Mouse (Mus musculus): ENCODE results near the gene Sorbs2.

DNA sequence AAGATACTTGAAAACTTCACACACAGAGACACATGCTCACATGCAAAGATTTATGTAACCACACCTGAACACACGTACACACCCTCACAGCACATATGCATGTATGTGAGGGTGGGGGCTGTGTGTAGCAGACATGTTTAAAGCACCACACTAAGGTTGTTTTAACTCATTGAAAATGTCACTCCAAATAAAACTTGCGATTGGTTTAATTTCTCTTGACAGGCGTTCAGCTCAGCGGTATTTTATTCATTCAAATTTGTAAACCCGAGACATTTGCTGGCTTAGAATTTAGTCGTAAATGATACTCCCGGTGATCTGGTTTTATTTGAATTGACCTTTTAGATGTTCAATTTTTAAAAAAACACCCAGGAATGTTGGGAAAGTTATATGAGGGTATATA lies 158.6 kb downstream of the Sorbs2 start:
- no peak for TF ChIP-seq CTCF (IDR thresholded peaks at IDR 0.05; ENCODE audit: low read depth)
- no peak for TF ChIP-seq EP300 (IDR thresholded peaks at IDR 0.05; ENCODE audit: low read depth)
